Mouse (Mus musculus) olfactory bulb, adult 2 months (tissue): ENCODE results near the gene Tmem198b. TPM values are rescaled to one million over a fixed set of nuclear protein-coding genes. Genes with fewer than 3 reads are reported as not detected.
"Not testable (repeated sequence)": the region's sequence is repeated elsewhere in the genome, so short reads cannot be mapped to it uniquely, and the experiment has no call there.

ENCODE experiments used
- H3K27ac ChIP-seq: fragments of 200-500 bp; 2 replicates; pipeline ENCODE4 v1.5.1; 2012; ENCODE audit warnings: low read depth, low read length; ENCODE audit not compliant: insufficient read depth
- H3K4me1 ChIP-seq: fragments of 200-500 bp; 2 replicates; pipeline ENCODE4 v1.6.1; 2012; ENCODE audit warnings: low read length; ENCODE audit not compliant: control insufficient read depth, insufficient read depth
- H3K4me3 ChIP-seq: fragments of 200-500 bp; 2 replicates; pipeline ENCODE4 v1.5.1; 2012; ENCODE audit warnings: mild to moderate bottlenecking, low read depth, low read length, moderate library complexity; ENCODE audit not compliant: insufficient read depth
- CTCF ChIP-seq: fragments of 200-500 bp; IDR thresholded peaks from 2 replicates; pipeline ENCODE4 v1.5.1; 2012; ENCODE audit warnings: low read depth, mild to moderate bottlenecking, low read length, moderate library complexity; ENCODE audit not compliant: insufficient read depth
- POLR2A ChIP-seq: fragments of 200-500 bp; IDR thresholded peaks from 2 replicates; pipeline ENCODE4 v1.6.1; 2012; ENCODE audit warnings: mild to moderate bottlenecking, low read depth, low read length, moderate library complexity; ENCODE audit not compliant: insufficient read depth
- WGBS: fragments of 180-500 bp; shearing (Covaris S2); methylation state at CpG from one replicate; pipeline ENCODE4 v1.1.7; 2018; 5-methylcytosine and 5-hydroxymethylcytosine counted together
- polyA plus RNA-seq: library from polyadenylated mRNA; stranded (reverse); fragments of >200 nt; gene quantifications from 2 replicates; pipeline ENCODE4 v1.2.4, GENCODE M21; 2012; ENCODE audit warnings: low replicate concordance; ENCODE audit not compliant: missing spikeins, insufficient read depth, insufficient read length

The Tmem198b gene
- not detected in 2 replicates for polyA plus RNA-seq

DNA sequence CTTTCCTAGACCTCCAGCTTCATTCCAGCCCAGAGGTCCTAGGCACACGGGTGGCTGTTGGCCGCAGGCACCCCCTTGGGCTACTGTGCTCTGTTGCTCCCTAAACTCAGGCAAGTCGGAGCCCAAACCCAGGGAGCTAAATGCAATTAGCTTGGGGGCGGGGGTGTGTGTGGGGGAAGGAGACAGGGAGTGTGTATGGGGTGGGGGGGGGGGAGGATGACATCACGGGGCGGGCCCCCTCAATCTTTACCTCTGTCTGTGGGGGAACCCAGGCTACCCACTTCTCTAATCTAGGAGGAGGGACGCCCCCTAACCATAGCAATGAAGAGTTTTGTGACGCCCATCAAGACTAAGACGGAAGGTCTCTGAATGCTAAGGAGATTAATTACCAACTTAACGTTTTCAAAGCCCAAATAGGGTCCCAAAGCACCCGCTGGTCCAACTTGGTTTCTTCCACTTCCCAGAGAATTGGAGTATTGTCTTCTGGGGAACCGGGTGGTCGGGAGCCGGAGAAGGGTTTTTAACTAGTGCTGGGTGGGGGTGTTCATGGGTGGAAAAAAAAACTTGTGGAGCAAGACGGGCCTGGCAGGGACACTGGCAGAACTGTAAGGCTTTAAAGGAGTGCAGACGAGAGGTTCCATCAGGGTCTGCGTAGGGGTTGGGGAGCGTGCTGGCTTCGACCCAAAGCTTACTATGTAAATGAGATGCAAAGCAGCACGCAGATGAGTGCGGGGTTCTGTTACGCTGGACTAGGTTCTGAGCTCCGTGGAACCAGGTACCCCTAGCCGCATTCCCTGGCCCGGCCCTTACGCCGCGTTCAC, at the start of gene Tmem198b:
Gene Tmem198b (minus strand): TSS at position 100 of the 821 bp plus-strand sequence.
- TF ChIP-seq CTCF, result no peak
- TF ChIP-seq POLR2A, result no peak; the same call in none of the 2 replicates
- H3K4me1 ChIP-seq, result peaks cover 38% of the 10 kb centered on the region
- H3K4me3 ChIP-seq, result peak within 1 kb of the TSS; percentile 58
- peak within 1 kb of the TSS; percentile 95 for H3K27ac ChIP-seq
- under 1% methylated on average over 28 of the region's 28 CpGs for WGBS

DNA sequence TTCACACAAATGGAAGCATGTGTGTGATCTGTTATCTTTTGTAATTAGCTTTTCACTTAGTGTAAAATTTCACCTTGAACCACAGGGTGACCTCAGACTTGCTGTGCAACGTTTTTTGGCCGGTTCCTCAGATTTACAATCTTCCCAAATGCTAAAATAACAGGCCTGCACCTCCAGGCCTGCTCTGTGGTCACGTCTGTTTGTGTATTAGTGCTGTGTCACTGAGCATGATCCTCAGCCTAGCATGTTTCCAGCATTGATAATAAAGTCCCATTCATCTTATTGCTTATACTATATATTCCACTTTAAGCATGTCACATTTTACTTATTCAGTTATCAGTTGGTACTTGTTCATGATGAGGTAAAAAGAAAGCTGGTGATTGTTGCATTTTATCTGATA, 46.2 kb upstream of the Tmem198b start:
- TF ChIP-seq CTCF (no peak), POLR2A (no peak)
- Histone ChIP-seq H3K27ac (no peak overlapping the region), H3K4me3 (no peak overlapping the region), H3K4me1 (no peaks in the 10 kb centered on the region)
- 69% methylated on average over 3 of the region's 3 CpGs for WGBS

DNA sequence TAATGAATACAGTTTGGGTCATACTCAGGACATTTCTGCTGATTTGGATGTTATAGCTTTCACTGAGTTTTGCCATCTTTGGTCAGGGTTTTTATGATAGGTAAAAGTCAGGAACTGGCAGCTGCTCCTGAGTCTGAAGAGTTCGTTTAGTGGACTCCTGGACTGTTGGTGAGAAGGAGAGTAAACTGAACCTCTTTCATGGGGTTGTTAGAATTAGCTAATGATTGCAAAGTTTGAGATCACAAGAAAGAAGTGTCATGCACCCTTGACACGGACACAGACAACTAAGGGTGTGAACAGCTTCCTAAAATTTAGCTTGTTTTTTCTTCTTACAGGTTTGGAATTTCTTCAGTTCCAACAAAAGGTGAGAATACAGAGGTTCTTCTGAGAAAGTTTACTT, 44.3 kb upstream of the Tmem198b start:
- no peaks in the 10 kb centered on the region for H3K4me1 ChIP-seq
- TF ChIP-seq CTCF (no peak), POLR2A (no peak)
- H3K27ac ChIP-seq, result no peak overlapping the region
- 73% methylated on average over 2 of the region's 2 CpGs for WGBS
- H3K4me3 ChIP-seq, result no peak overlapping the region

DNA sequence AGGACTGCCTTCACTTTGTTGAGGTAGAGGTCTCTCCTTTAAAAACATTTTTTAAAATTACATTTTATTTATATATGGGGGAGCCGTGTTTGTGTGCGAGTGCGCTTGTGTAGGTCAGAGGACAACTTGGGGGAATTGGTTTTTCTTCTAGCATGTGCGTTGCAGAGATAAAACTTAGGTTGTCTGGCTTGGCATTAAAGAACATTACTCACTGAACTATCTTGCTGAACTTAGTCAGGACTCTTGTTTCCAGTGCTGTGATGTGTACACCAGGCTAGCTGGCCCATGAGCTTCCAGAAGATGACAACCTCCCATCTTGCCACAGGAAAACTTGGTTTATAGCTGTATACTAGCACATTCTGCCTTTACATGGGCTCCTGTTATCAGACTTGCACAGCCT, 42.5 kb upstream of the Tmem198b start:
- Histone ChIP-seq H3K4me1 (no peaks in the 10 kb centered on the region), H3K4me3 (no peak overlapping the region), H3K27ac (no peak overlapping the region)
- no peak for TF ChIP-seq POLR2A
- no peak for TF ChIP-seq CTCF
- 100% methylated on average over 4 of the region's 4 CpGs for WGBS

DNA sequence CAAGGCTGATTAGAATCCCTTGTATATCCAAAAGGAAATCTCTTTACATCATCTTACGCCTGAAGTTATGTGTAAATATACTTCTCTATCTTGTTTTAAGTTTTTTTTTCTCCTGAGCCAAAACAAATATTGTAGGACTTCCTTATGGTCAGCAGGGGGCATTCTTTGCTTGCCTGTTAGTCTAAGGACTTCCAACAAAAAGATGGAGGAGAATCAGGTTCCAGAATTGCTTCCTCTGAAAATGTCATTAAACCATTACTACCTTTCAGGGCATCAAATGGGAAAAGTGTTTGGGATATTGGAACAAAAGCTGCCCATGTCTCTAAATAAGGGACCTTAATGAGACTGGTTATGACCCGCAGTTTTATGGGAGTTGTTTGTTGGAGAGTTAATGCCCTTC, 41.3 kb upstream of the Tmem198b start:
- H3K27ac ChIP-seq, result no peak overlapping the region
- H3K4me1 ChIP-seq, result no peaks in the 10 kb centered on the region
- no peak overlapping the region for H3K4me3 ChIP-seq
- TF ChIP-seq POLR2A (no peak), CTCF (no peak)
- WGBS, result 35% methylated on average over 2 of the region's 2 CpGs

DNA sequence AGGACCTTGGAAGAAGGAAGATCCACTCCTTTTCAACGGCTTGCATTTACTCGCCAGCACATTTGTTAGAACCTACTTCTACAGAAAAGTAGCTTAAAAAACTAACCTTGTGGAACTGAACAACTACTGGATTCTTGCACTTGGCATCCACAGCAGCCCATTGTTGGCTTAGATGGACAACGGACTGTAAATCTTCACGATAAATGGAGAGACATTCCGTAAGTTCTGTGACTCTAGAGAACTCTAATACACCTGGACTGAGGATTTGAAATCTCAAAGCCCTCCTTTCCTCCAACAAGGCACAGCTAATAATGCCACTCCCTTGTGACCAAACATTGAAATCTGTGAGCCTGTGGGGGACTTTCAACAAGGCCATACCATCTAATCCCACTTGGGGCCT, 39.1 kb upstream of the Tmem198b start:
- Histone ChIP-seq H3K27ac (no peak overlapping the region), H3K4me1 (no peaks in the 10 kb centered on the region), H3K4me3 (no peak overlapping the region)
- TF ChIP-seq POLR2A (no peak), CTCF (no peak)
- WGBS, result 92% methylated on average over 5 of the region's 5 CpGs

DNA sequence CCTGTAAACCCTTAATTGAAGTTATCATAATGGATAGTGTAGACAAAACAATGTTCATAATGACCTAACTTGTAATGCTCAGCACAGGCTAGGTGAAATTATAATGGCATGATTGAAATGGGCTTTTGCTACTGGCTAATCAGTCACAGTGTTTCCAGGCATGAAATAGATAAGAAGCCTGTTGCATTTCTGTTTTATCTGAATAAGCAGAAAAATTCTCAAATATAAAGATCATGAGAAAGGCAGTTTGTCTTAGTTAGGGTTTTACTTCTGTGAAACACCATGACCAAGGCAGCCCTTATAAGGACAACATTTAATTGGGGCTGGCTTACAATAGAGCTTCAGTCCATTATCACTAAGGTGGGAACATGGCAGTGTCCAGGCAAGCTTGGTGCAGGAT, 36.4 kb upstream of the Tmem198b start:
- no peak for TF ChIP-seq CTCF
- no peak for TF ChIP-seq POLR2A
- Histone ChIP-seq H3K4me1 (no peaks in the 10 kb centered on the region), H3K27ac (no peak overlapping the region)

DNA sequence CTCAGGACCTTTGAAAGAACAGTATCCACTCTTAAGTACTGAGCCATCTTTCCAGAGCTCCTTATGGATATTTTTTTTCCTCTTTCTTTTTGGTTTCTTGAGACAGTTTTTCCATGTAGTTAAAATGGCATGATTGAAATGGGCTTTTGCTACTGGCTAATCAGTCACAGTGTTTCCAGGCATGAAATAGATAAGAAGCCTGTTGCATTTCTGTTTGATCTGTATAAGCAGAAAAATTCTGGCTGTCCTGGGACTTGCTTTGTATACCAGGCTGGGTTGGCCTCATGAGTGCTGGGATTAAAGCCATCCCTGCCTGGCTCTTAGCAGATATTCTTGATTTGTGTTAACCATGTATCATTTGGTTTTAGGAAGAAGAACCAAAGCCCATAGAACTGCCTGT, 35.3 kb upstream of the Tmem198b start:
- H3K27ac ChIP-seq, result no peak overlapping the region
- H3K4me1 ChIP-seq, result no peaks in the 10 kb centered on the region
- no peak overlapping the region for H3K4me3 ChIP-seq
- TF ChIP-seq CTCF, result no peak
- TF ChIP-seq POLR2A, result no peak

More for the DNA sequence above, 36.4 kb upstream of the Tmem198b start:
- no peak overlapping the region for H3K4me3 ChIP-seq

DNA sequence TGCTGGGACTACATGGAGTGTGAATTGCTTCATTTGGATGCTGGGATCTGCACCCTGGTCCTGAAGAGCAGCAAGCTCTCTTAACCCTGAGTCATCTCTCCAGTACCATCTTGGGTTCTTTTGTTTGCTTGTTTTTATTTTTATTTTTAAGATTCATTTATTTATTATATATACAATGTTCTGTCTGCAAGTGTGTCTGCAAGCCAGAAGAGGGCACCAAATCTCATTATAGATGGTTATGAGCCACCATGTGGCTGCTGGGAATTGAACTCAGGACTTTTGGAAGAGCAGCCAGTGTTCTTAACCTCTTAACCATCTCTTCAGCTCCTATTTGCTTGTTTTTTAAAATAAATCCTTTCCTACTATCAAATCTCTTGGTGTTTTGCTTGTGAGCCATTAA, 33.2 kb upstream of the Tmem198b start:
- no peak for TF ChIP-seq POLR2A
- TF ChIP-seq CTCF, result no peak
- Histone ChIP-seq H3K27ac (no peak overlapping the region), H3K4me3 (no peak overlapping the region), H3K4me1 (no peaks in the 10 kb centered on the region)

DNA sequence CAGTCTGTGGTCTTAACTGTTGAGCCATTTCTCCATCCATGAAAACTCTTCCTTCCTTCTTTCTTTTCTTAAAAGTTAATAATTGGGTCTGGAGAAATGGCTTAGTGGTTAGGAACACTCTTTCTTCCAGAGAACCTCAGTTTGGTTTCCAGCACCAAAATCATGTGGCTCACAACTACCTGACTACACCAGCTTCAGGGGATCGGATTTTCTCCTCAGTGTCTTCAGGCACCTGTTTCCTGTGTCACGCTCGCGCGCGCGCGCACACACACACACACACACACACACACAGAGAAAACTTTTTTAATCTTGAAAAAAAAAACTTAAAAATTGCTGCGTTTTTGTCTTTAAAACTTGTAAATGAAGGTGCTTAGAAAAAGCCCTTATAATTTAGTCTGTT, 19.7 kb upstream of the Tmem198b start:
- TF ChIP-seq POLR2A (no peak), CTCF (no peak)
- Histone ChIP-seq H3K4me3 (no peak overlapping the region), H3K27ac (no peak overlapping the region), H3K4me1 (peaks cover 4% of the 10 kb centered on the region; the same call in 1 of the 2 replicates)
- 95% methylated on average over 9 of the region's 9 CpGs for WGBS

DNA sequence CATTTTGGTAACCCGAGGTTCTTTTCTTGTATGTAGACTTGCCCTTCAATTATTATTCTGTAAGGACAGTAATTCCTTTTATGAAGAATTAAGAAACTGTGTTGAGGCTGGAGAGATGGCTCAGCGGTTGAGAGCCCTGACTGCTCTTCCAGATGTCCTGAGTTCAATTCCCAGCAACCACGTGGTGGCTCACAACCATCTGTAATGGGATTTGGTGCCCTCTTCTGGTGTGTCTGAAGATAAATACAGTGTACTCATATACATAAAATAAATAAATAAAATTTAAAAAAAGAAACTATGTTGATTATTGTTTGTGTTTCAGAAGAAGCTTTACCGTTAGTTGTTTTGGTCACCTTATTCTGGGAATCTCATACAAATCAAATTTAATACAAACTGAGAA, 18.9 kb upstream of the Tmem198b start:
- not testable (repeated sequence) for H3K27ac ChIP-seq, H3K4me3 ChIP-seq, H3K4me1 ChIP-seq
- 72% methylated on average over 4 of the region's 4 CpGs for WGBS
